Mouse (Mus musculus): ENCODE data around the gene Gm49373.
A peak's percentile ranks its signal among the peaks of the same experiment; 100 is the strongest.

Gene Gm49373

GRCm38 (mm10) chr9:21073044-21073840 is at the start of gene Gm49373, which contains the start of gene Fdx1l:
TSS of gene Gm49373 (minus strand) at chr9:21073096.
TSS of gene Fdx1l (minus strand) at chr9:21073614.
- DNase-seq (ENCODE audit: low spot score in 2 of 2): peak; percentile 92

GRCm38 (mm10) chr9:21121483-21121882 is 48.6 kb upstream of the Gm49373 start:
- DNase-seq (ENCODE audit: low spot score in 2 of 2): no peak

GRCm38 (mm10) chr9:21117073-21117472 is 44.2 kb upstream of the Gm49373 start:
- DNase-seq (ENCODE audit: low spot score in 2 of 2): no peak

GRCm38 (mm10) chr9:21115105-21115504 is 42.2 kb upstream of the Gm49373 start:
- DNase-seq (ENCODE audit: low spot score in 2 of 2): no peak

- DNase-seq (ENCODE audit: low spot score in 2 of 2): no peak
Observed at GRCm38 (mm10) chr9:21114190-21114589, 41.3 kb upstream of the Gm49373 start.

GRCm38 (mm10) chr9:21113751-21114150 is 40.9 kb upstream of the Gm49373 start:
- no peak for DNase-seq (ENCODE audit: low spot score in 2 of 2)

- DNase-seq (ENCODE audit: low spot score in 2 of 2): no peak
Observed at GRCm38 (mm10) chr9:21107607-21108237, 34.8 kb upstream of the Gm49373 start.

- no peak for DNase-seq (ENCODE audit: low spot score in 2 of 2)
Observed at GRCm38 (mm10) chr9:21105760-21106564, 33.1 kb upstream of the Gm49373 start.

- DNase-seq (ENCODE audit: low spot score in 2 of 2): no peak
Observed at GRCm38 (mm10) chr9:21104814-21105213, 31.9 kb upstream of the Gm49373 start.

GRCm38 (mm10) chr9:21102076-21102475 is 29.2 kb upstream of the Gm49373 start:
- no peak for DNase-seq (ENCODE audit: low spot score in 2 of 2)

- DNase-seq (ENCODE audit: low spot score in 2 of 2): no peak
Observed at GRCm38 (mm10) chr9:21100447-21101161, 27.7 kb upstream of the Gm49373 start.

GRCm38 (mm10) chr9:21097793-21098192 is 24.9 kb upstream of the Gm49373 start:
- DNase-seq (ENCODE audit: low spot score in 2 of 2): peak; percentile 71 to 77

- no peak for DNase-seq (ENCODE audit: low spot score in 2 of 2)
Observed at GRCm38 (mm10) chr9:21095958-21096357, 23.1 kb upstream of the Gm49373 start.

GRCm38 (mm10) chr9:21093423-21093822 is 20.5 kb upstream of the Gm49373 start:
- no peak for DNase-seq (ENCODE audit: low spot score in 2 of 2)

- peak; percentile 97 to 98 for DNase-seq (ENCODE audit: low spot score in 2 of 2)
Observed at GRCm38 (mm10) chr9:21091707-21092320, 18.9 kb upstream of the Gm49373 start, which contains the start of the genes Gm38431 and Raver1. TSS of gene Gm38431 (minus strand) at chr9:21091997. TSS of gene Raver1 (minus strand) at chr9:21092008.

- DNase-seq (ENCODE audit: low spot score in 2 of 2): no peak
Observed at GRCm38 (mm10) chr9:21090972-21091706, 18.2 kb upstream of the Gm49373 start.

- no peak for DNase-seq (ENCODE audit: low spot score in 2 of 2)
Observed at GRCm38 (mm10) chr9:21090537-21090936, 17.6 kb upstream of the Gm49373 start.

- no peak for DNase-seq (ENCODE audit: low spot score in 2 of 2)
Observed at GRCm38 (mm10) chr9:21083324-21083723, 10.4 kb upstream of the Gm49373 start.

- no peak for DNase-seq (ENCODE audit: low spot score in 2 of 2)
Observed at GRCm38 (mm10) chr9:21081127-21081526, 8.2 kb upstream of the Gm49373 start.

GRCm38 (mm10) chr9:21075625-21076024 is 2.7 kb upstream of the Gm49373 start:
- no peak for DNase-seq (ENCODE audit: low spot score in 2 of 2)
